Mouse (Mus musculus) MEL (cell line): ENCODE data around the gene Entpd7. TPM values are rescaled to one million over a fixed set of nuclear protein-coding genes. Genes with fewer than 3 reads are reported as not detected.

Experiments
- DNase-seq: peaks from one replicate; pipeline ENCODE4 v3.0.0; 2011; ENCODE audit warnings: low read depth, low spot score
- H3K27ac ChIP-seq: 2 replicates; pipeline ENCODE4 v1.5.1; 2012; ENCODE audit warnings: low read depth, mild to moderate bottlenecking, control low read depth, low read length, moderate library complexity; ENCODE audit not compliant: control insufficient read depth
- H3K27me3 ChIP-seq, 2 experiments: fragments of 150-350 bp in 1 of 2; sonication (generic) in 1 of 2; 2 replicates each; pipeline ENCODE4 v1.6.1; 2012; ENCODE audit warnings: low read length in 2 of 2, mild to moderate bottlenecking in 2 of 2, improper control_type of control experiment in 1 of 2, moderate library complexity in 1 of 2; ENCODE audit not compliant: insufficient read depth in 2 of 2, control insufficient read depth in 1 of 2
- H3K36me3 ChIP-seq, 2 experiments: 2 replicates each; pipeline ENCODE4 v1.6.1; 2012 to 2014; ENCODE audit warnings: low read length in 2 of 2, improper control_type of control experiment in 1 of 2, inconsistent platforms in 1 of 2, mild to moderate bottlenecking in 1 of 2; ENCODE audit not compliant: insufficient read depth in 2 of 2, control insufficient read depth in 1 of 2
- H3K4me1 ChIP-seq, 2 experiments: fragments of 150-350 bp in 1 of 2; sonication (generic) in 1 of 2; 2 replicates each; pipeline ENCODE4 v1.6.1; 2012; ENCODE audit warnings: low read length in 2 of 2, improper control_type of control experiment in 1 of 2, mild to moderate bottlenecking in 1 of 2; ENCODE audit not compliant: insufficient read depth in 2 of 2, control insufficient read depth in 1 of 2
- H3K4me3 ChIP-seq, 2 experiments: fragments of 150-350 bp in 1 of 2; sonication (generic) in 1 of 2; 2 replicates each; pipeline ENCODE4 v1.5.1; 2012; ENCODE audit warnings: low read depth in 2 of 2, low read length in 2 of 2, mild to moderate bottlenecking in 2 of 2, moderate library complexity in 2 of 2, control low read depth in 1 of 2, improper control_type of control experiment in 1 of 2; ENCODE audit not compliant: control insufficient read depth in 1 of 2, insufficient read depth in 1 of 2
- H3K79me2 ChIP-seq: 2 replicates; pipeline ENCODE4 v1.6.1; 2012; ENCODE audit warnings: mild to moderate bottlenecking, low read length, moderate library complexity; ENCODE audit not compliant: control insufficient read depth, poor library complexity, insufficient read depth
- H3K9ac ChIP-seq: 2 replicates; pipeline ENCODE4 v1.6.1; 2012; ENCODE audit warnings: low read depth, mild to moderate bottlenecking, control low read depth, low read length, moderate library complexity; ENCODE audit not compliant: control insufficient read depth, poor library complexity, severe bottlenecking
- H3K9me3 ChIP-seq: fragments of 150-350 bp; sonication (generic); replicated peaks from 2 replicates; pipeline ENCODE4 v1.6.1; 2012; ENCODE audit warnings: mild to moderate bottlenecking, low read length, improper control_type of control experiment, moderate library complexity; ENCODE audit not compliant: insufficient read depth
- BHLHE40 ChIP-seq: IDR thresholded peaks from 2 replicates; pipeline ENCODE4 v1.6.1; 2012; ENCODE audit warnings: low read depth, mild to moderate bottlenecking, inconsistent platforms, low read length, improper control_type of control experiment, borderline replicate concordance
- CHD1 ChIP-seq: IDR thresholded peaks from 2 replicates; pipeline ENCODE4 v1.6.1; 2012; ENCODE audit warnings: low read depth, mild to moderate bottlenecking, inconsistent platforms, low read length, improper control_type of control experiment
- CHD2 ChIP-seq: IDR thresholded peaks from 2 replicates; pipeline ENCODE4 v1.6.1; 2011; ENCODE audit warnings: low read length, improper control_type of control experiment
- E2F4 ChIP-seq: IDR thresholded peaks from 2 replicates; pipeline ENCODE4 v1.6.1; 2011; ENCODE audit warnings: low read depth, low read length, improper control_type of control experiment, borderline replicate concordance
- ETS1 ChIP-seq: IDR thresholded peaks from 2 replicates; pipeline ENCODE4 v1.6.1; 2012; ENCODE audit warnings: low read depth, mild to moderate bottlenecking, inconsistent platforms, low read length, improper control_type of control experiment, moderate library complexity
- HCFC1 ChIP-seq: IDR thresholded peaks from 2 replicates; pipeline ENCODE4 v1.6.1; 2012; ENCODE audit warnings: low read depth, mild to moderate bottlenecking, inconsistent platforms, low read length, improper control_type of control experiment, moderate library complexity
- MAFK ChIP-seq: IDR thresholded peaks from 2 replicates; pipeline ENCODE4 v1.6.1; 2011; ENCODE audit warnings: low read depth, mild to moderate bottlenecking, low read length, improper control_type of control experiment, borderline replicate concordance
- MAX ChIP-seq: IDR thresholded peaks from 2 replicates; pipeline ENCODE4 v1.6.1; 2011; ENCODE audit warnings: low read length, improper control_type of control experiment
- MEF2A ChIP-seq: IDR thresholded peaks from 2 replicates; pipeline ENCODE4 v1.6.1; 2014; ENCODE audit warnings: low read depth, mild to moderate bottlenecking, inconsistent platforms, low read length, improper control_type of control experiment; ENCODE audit not compliant: poor library complexity, insufficient replicate concordance, severe bottlenecking; ENCODE audit errors: extremely low read depth
- MXI1 ChIP-seq: IDR thresholded peaks from 2 replicates; pipeline ENCODE4 v1.6.1; 2011; ENCODE audit warnings: mild to moderate bottlenecking, low read depth, low read length, improper control_type of control experiment
- MYB ChIP-seq: IDR thresholded peaks from 2 replicates; pipeline ENCODE4 v1.6.1; 2011; ENCODE audit warnings: mild to moderate bottlenecking, low read depth, low read length, improper control_type of control experiment
- POLR2AphosphoS2 ChIP-seq: IDR thresholded peaks from 2 replicates; pipeline ENCODE4 v1.6.1; 2011; ENCODE audit warnings: low read length, improper control_type of control experiment
- RAD21 ChIP-seq: IDR thresholded peaks from 2 replicates; pipeline ENCODE4 v1.6.1; 2011; ENCODE audit warnings: mild to moderate bottlenecking, low read depth, low read length, improper control_type of control experiment
- RCOR1 ChIP-seq: IDR thresholded peaks from 2 replicates; pipeline ENCODE4 v1.6.1; 2012; ENCODE audit warnings: low read depth, mild to moderate bottlenecking, inconsistent platforms, low read length, improper control_type of control experiment
- TAL1 ChIP-seq: IDR thresholded peaks from 2 replicates; pipeline ENCODE4 v1.6.1; 2012; ENCODE audit warnings: mild to moderate bottlenecking, inconsistent platforms, low read length, moderate library complexity, mixed read lengths
- TBP ChIP-seq: IDR thresholded peaks from 2 replicates; pipeline ENCODE4 v1.8.0; 2011; ENCODE audit warnings: low read depth, low read length, improper control_type of control experiment
- TCF12 ChIP-seq: IDR thresholded peaks from 2 replicates; pipeline ENCODE4 v1.6.1; 2014; ENCODE audit warnings: low read depth, mild to moderate bottlenecking, inconsistent platforms, low read length, improper control_type of control experiment, moderate library complexity
- USF1 ChIP-seq: IDR thresholded peaks from 2 replicates; pipeline ENCODE4 v1.6.1; 2014; ENCODE audit warnings: low read depth, mild to moderate bottlenecking, inconsistent platforms, low read length, improper control_type of control experiment, moderate library complexity
- USF2 ChIP-seq, 2 experiments: IDR thresholded peaks; 2 replicates each; pipeline ENCODE4 v1.6.1; 2011 to 2012; ENCODE audit warnings: improper control_type of control experiment in 2 of 2, low read length in 2 of 2, borderline replicate concordance in 1 of 2, inconsistent platforms in 1 of 2, low read depth in 1 of 2, mild to moderate bottlenecking in 1 of 2; ENCODE audit not compliant: insufficient read depth in 1 of 2
- ZNF384 ChIP-seq: IDR thresholded peaks from 2 replicates; pipeline ENCODE4 v1.6.1; 2012; ENCODE audit warnings: low read depth, mild to moderate bottlenecking, inconsistent platforms, low read length, improper control_type of control experiment
- polyA plus RNA-seq, 2 experiments: library from polyadenylated mRNA; stranded (reverse) in 1 of 2; unstranded in 1 of 2; fragments of >175 nt in 1 of 2; fragments of >200 nt in 1 of 2; gene quantifications; 2 replicates each; pipeline versions ENCODE4 v1.2.1 to v1.2.4; 2012; ENCODE audit warnings: low replicate concordance in 2 of 2, low read depth in 1 of 2; ENCODE audit not compliant: insufficient read length in 2 of 2, insufficient read depth in 1 of 2, missing spikeins in 1 of 2
- total RNA-seq: library from RNA; depleted of rRNA; stranded (reverse); fragments of 300-350 nt; gene quantifications from 2 replicates; pipeline ENCODE4 v1.2.3, GENCODE M21; 2012

Entpd7 gene
- total and polyA plus RNA-seq, 3 experiments: 4.2 to 7.7 TPM; not detected in 1

- no peaks in the 10 kb centered on the region for H3K9me3 ChIP-seq
- no peaks in the 10 kb centered on the region for H3K79me2 ChIP-seq
- H3K9ac ChIP-seq: no peak overlapping the region
- no peak for TF ChIP-seq TAL1
- TF ChIP-seq USF1: peak; percentile 74
- no peak for TF ChIP-seq HCFC1
- no peak overlapping the region for H3K27ac ChIP-seq
- H3K27me3 ChIP-seq: peaks cover 0 to 3% of the 10 kb centered on the region in 2 experiments; a peak in 2 of 4 replicates
- no peak for DNase-seq
- 0 out of 4 replicates have a peak, but pooled peaks cover 0 to 5% of the 10 kb centered on the region in 2 experiments for H3K4me1 ChIP-seq
- no peaks in the 10 kb centered on the region for H3K36me3 ChIP-seq
- H3K4me3 ChIP-seq: no peak overlapping the region
These were observed 44.0 kb upstream of the Entpd7 start for GRCm38 (mm10) chr19:43645508-43645907.

GRCm38 (mm10) chr19:43646852-43647251 lies 42.6 kb upstream of the Entpd7 start:
- no peak overlapping the region for H3K9ac ChIP-seq
- no peak for DNase-seq
- no peak overlapping the region for H3K27ac ChIP-seq
- no peaks in the 10 kb centered on the region for H3K36me3 ChIP-seq
- H3K4me3 ChIP-seq: no peak overlapping the region
- 0 out of 4 replicates have a peak, but pooled peaks cover 0 to 5% of the 10 kb centered on the region in 2 experiments for H3K4me1 ChIP-seq
- no peaks in the 10 kb centered on the region for H3K79me2 ChIP-seq
- TF ChIP-seq MYB (no peak), USF1 (no peak), MXI1 (no peak), MEF2A (no peak), MAFK (no peak), ETS1 (no peak), ZNF384 (no peak), RCOR1 (no peak), CHD2 (no peak), TBP (no peak), E2F4 (no peak), POLR2AphosphoS2 (no peak), RAD21 (no peak), TCF12 (no peak), TAL1 (no peak), MAX (no peak), CHD1 (no peak), BHLHE40 (no peak), USF2 (IDR thresholded peaks at IDR 0.05; ENCODE audit: borderline replicate concordance in 1 of 2, insufficient read depth in 1 of 2, low read depth in 1 of 2, low read length in 2 of 2) (no peak)
- no peaks in the 10 kb centered on the region for H3K9me3 ChIP-seq
- peaks cover 0 to 1% of the 10 kb centered on the region in 2 experiments; a peak in 2 of 4 replicates for H3K27me3 ChIP-seq
